Mouse (Mus musculus) embryonic fibroblast, embryonic 13.5 days (primary cell): ENCODE results near the gene Zp1.

ENCODE experiments used
- CTCF ChIP-seq: IDR thresholded peaks from 2 replicates; pipeline ENCODE4 v1.5.1; 2011; ENCODE audit warnings: mild to moderate bottlenecking, control low read depth, low read length, moderate library complexity, borderline replicate concordance; ENCODE audit not compliant: insufficient read depth
- POLR2A ChIP-seq: IDR thresholded peaks from 2 replicates; pipeline ENCODE4 v1.6.1; 2011; ENCODE audit warnings: low read depth, mild to moderate bottlenecking, control low read depth, low read length, moderate library complexity

DNA sequence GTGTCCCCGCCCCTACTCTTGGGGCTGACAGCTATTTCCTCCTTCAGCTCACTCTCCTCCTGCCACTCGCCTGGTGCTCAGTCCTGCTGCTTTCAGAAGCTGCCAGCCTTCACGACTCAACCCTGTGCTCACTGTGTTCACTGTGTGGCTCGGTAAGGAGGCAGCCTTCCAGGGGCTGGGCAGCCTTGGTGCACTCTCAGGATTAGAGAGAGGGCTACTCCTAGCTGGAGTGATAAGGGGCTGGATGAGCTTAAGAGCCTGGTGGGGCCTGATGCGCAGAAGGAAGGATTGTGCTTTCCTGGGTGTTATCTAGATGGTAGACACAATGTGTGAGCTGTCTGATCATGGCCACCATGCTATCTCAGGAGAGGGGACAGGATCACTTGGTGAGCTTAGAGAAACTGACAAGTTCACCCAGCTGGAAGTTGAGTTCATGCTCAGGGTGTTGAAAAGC lies 16.7 kb upstream of the Zp1 start, which contains the start of gene Ptgdr2:
- TF ChIP-seq CTCF (no peak), POLR2A (no peak)
